Mouse (Mus musculus): Measurements from ENCODE around the gene Aspg.

The Aspg gene

GRCm38 (mm10) chr12:112106541-112106971, at the start of gene Aspg:
TSS of gene Aspg (plus strand) at chr12:112106679.
- DNase-seq = peak; percentile 67

- peak; percentile 80 for DNase-seq
Observed at GRCm38 (mm10) chr12:112077651-112078050, 28.8 kb upstream of the Aspg start.

DNA sequence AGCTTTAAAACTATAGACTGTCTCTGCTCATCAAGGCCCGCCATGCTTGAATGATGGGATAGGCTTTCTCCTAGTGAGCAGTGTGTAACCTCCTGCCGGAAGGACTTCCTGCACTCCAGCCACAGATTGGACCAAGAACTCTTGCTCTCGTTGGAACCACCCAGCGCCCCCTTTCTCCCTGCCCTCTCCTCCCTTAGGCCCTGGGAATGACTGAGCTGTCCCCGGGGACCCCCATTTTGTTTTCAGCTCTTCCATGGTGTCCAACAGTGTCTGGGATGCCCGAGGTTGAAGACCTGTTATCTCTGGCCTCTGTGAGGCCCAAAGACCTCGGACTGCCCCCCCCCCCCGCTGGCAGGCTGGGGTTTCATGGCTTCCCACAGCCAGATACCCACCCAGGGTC, 26.6 kb upstream of the Aspg start:
- no peak for DNase-seq

DNA sequence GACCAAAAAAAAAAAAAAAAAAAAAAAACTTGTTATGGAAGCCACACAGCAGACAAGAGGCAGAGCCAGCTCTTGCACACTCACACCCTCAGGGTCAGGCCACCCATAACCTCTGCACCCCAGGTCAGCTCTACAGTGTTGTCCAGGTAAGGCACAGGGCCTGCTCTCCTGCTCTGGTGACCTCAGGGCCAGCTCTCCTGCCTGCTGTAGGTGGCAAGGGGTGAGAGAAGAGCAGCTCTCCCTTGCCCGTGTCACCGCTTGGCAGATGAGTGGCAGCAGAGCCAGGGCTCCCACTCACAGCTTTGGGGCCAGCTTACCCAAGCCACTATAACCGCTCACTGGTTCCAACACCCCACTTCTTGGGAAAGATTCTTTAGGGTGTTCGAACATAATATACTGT, 25.6 kb upstream of the Aspg start:
- no peak for DNase-seq

DNA sequence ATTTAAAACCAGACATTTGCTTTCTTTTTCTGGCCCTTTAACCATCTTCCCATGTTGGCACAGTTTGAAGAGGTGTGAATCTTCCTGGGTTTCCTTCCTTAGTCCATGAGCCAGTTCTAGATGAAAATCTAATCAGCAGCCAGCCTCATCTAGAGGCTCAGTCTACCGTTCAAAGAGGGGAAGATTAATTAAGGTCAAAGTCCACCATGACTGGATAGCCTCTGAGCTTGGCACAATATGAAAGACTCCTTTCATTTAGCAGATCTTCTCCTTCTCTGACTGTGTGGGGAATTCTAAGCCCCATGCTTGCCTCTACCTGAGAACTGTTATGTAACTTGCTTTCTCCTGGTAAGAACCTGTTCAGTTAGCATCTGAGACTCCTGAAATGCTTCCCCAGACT, 24.2 kb upstream of the Aspg start:
- DNase-seq = no peak

DNA sequence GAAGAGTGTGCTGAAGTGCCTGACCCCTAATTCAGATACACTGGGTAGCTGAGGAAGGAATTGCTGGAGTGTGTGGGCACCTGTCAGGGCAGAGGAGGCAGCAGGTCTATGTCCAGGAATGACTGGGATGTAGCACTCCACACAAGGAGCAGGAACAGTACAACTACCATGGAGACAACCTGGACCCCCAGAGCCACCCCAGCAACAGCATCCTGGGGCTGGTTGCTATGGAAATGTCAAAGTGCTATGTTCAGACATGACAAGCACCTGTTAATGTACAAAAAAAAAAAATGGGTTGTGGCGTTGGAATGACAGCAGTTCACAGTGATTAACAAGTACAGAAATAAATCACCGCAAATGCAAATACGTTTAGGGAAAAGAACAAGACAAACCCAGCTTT, 20.2 kb upstream of the Aspg start:
- no peak for DNase-seq

DNA sequence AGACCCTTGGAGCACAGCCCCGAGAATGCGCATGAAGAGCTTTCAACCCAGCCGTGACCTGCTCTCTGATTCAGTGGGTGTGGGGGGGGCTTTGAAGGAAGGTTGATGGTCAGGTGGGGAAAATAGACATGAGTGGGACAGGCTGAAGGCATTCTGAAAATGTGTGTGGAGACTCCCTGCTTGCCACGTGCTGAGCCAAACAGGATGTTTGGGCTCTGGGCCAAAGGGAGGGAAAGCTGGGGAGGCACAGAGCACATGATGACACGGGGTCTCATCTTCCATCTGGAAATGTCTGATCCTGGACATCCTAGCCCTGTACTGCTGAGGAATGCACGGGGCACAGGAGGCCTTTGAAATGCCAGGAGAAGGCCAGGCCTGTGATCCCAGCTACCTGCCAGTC, 19.8 kb upstream of the Aspg start:
- DNase-seq = no peak

DNA sequence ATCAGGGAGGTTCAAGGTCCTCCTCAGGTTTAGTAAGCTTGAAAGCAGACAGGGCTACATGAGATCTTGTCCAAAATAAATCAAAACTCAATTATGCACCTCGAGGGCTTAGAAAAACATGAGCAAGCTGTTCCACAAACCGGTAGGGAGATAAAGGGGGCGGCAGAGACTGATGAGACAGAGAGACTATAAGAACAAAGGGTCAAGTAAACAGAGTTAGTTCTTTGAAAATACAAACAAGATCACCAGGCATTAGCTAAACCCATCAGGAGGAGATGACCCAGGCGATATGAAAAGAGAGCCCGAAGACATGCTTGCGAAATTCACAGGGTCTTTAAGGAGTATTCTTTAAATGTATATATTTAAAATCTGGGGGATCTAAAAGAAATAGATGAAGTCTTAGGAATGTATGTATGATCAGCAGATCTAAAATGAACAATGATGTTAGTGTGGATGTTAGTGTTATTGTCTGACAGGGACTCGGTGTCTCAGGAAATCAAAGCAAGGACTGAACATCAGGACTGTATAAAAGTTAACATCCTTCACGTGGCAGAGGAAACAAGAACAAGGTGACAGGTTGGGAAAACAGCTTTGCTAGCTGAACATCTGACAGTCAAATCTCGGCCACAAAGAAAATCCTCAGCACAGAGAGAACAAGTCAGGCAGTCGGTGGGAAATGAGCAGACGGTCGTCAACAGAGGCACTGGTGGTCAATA, 17.7 kb upstream of the Aspg start:
- DNase-seq = no peak

GRCm38 (mm10) chr12:112091054-112091453, 15.4 kb upstream of the Aspg start:
- peak; percentile 81 for DNase-seq

- no peak for DNase-seq
Observed at GRCm38 (mm10) chr12:112094261-112094880, 12.1 kb upstream of the Aspg start.

GRCm38 (mm10) chr12:112096051-112096732, 10.3 kb upstream of the Aspg start:
- DNase-seq = no peak

DNA sequence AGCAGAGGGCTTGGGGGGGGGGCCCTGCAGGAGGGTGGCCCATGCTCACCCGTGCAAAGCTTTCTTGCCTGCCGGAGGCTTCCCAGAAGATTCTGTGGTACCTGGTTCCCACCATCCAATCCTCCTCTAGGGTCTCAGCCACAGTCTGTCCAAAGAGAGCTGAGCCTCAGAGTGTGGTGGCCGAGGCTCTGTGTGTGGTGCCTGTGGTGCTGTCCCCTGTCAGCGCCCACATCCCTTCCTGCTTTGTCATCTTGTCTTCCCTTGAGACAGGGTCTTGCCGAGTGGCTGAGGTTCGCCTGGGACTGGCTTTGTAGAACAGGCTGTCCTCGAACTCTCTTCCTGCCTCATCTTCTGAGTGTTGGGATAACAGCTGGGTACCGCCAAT, 9.8 kb upstream of the Aspg start:
- DNase-seq = no peak

DNA sequence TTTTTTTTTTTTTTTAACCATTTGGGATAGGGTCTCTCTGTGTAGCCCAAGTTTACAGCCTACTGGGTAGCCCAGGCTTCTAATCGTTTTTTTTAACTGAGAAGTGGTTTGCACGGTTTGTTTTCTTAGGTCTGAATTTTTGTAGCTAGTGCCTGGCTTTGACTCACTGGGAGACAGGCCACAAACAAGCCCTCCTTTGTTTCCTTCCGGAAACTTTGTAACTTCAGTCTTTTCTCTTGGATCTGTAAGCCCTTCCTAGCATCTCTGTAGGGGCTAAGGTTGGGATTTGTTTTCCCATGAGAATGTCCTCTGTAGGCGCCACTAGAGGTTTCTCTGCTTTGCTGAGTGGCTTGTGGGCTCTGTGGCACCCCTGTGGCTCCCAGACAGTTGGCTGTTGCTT, 6.4 kb upstream of the Aspg start:
- DNase-seq = no peak

- DNase-seq = peak; percentile 82
Observed at GRCm38 (mm10) chr12:112101045-112101444, 5.4 kb upstream of the Aspg start.

- no peak for DNase-seq
Observed at GRCm38 (mm10) chr12:112103179-112103578, 3.3 kb upstream of the Aspg start.

DNA sequence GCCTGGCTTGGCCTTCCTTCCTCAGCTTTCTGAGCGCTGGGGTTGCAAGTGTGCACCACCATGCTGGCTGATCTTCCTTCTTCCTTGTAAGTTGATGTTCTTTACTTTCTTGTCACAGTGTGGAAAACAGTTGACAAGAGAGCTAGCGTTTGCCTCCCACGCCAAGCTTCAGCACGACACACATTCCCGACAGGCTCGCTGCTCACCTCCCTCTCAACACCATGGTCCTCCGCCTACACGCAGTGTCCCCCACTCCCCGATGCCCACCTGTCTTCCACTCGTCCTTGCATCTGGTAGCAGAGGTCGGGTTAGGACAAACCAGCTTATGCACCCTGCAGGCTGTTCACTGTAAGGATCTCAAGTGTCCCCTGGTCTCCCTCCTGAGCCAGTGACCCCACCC, 1.6 kb upstream of the Aspg start:
- DNase-seq = no peak

GRCm38 (mm10) chr12:112107685-112108084, 1.2 kb downstream of the Aspg start:
- DNase-seq = no peak

- DNase-seq = no peak
Observed at GRCm38 (mm10) chr12:112108696-112109445, 2.4 kb downstream of the Aspg start.

DNA sequence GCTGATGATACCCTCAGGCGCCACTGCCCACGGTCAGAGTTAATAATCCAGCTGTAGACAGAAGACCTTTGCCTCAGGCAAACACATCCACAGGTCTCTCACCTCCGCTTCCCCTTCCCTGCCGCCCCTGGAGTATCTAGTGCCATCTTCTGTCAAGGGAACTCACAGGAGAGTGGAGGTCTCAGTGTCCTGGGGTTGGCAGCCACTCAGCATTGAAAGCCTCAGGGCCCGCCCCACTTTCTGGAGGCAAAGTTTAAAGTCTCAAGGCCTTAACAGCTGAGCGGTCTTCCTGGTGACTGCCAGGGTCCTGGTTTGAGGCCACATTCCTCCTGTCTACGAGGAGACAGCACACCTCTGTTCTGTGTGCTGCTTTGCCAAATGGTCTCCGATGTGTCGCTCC, 3.2 kb downstream of the Aspg start:
- no peak for DNase-seq

- DNase-seq = no peak
Observed at GRCm38 (mm10) chr12:112111323-112111722, 4.8 kb downstream of the Aspg start.

DNA sequence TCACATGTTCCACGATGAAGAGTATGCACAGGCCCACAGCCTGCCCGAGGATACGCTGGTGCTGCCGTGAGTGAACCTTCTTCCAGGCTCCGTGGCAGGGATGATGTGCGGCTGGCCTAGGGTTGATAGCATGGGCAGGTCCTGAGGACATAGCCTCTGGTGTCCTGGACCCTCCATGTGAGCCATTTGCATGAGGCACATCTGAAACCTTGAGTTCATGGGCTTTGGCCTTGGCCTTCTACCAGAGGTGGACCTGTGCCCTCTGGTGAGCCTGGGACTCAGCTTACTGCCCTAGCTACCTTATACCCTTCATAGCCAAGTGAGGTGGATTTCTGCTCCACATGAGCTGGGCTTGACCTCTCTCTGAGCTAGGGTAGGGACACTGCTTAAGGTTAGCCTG, 5.8 kb downstream of the Aspg start:
- DNase-seq = no peak

DNA sequence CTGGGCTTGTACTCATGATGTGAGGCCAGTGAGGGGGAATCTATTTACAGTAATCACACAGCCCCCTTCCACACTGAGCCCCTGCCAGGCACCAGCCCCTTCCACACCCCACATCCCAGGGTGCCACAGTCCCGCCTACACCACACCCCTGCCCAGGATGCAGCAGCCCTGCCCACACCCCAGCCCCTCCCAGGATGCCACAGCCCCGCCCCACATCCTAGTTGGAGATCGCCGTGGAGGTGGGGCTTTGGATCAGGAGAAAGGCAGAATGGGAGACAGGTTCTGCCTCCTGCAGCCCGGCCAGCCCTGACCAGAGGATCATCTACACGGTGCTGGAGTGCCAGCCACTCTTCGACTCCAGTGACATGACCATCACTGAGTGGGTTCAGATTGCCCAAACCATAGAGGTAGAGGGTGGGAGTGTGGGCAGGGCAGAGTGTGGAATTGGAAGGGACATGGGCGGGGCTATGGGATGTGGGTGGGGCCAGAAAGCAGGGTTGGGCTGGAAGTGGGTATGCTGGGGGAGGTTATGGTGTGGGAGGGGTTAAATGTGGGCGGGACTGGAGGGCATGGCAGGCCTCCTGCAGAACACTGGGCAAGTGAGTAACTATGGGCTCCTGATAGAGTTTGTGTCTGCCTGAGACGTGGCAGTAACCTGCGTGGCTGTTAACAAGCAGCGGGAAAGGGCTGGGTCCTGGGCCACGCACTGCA, 6.4 kb downstream of the Aspg start:
- DNase-seq = peak; percentile 43

GRCm38 (mm10) chr12:112113710-112114109, 7.2 kb downstream of the Aspg start:
- DNase-seq = peak; percentile 85

Data from retina, postnatal 1 day (tissue).